Mouse (Mus musculus): ENCODE measurements around the gene Bsdc1.

The Bsdc1 gene

DNA sequence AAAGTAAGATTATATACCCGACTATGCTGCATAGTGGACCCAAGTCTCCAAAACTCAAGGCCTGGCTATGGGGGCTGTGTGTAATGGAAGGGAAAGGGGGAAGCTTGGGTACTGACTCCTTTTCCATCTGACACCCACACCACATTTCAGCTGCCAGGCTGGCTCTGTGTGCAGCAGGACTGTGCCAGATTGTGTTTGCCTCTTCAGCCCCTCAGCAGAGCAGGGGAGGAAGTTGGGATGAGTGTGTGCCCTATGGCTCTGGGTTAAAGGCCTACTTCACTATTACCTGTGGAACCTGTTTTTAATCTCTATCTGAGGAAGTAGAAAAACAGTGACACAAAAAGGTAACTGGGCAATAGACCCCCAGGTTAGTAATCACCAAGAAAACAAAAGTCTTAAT, 19.7 kb downstream of the Bsdc1 start:
- no peak for DNase-seq (ENCODE audit: low spot score in 2 of 2)

DNA sequence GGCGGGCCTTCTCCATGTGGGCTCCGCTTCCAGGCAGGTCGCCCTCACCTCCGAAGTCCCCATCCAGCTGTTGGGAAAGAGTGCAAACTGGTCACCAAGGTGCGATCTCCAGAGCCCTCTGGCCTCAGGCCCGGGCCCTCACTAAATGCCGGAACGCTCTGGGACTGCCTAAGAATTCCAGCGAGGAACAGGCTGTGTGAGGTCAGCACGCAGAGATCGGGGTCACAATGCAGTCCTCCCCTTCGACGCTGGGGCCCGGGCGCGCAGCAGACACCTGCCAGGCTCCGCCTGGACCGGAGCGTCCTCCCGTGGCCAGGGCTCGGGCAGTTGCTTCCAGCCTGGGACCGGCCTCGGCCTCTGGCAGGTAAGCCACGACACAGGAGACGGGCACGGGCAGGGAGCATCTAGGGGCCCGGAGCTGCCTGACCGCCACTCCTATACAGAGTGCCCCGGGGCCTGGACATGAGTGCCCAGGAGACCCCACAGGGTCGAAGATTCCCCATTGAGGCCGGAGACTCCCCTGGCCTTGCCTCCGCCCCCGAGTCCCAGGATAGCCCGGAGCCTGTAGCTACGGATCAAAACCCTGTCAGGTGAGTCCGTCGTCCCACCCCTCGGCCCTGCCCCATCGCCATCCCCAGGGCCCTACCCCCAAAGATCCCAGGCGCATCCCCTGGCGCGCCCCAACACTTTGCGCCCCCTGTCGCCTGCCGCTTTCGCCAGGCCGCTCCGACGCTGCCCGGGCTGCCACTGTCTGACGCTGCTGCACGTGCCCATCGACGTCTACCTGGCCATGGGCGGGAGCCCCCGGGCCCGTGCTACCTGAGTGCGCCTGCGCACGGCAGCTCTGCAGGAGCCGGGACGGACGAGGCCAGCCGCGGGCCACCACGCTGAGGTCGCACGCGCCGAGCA, 29.8 kb downstream of the Bsdc1 start, which contains the start of the genes Tssk3 and Fam229a:
Gene Tssk3, minus strand, starts transcription at position 51 of the 909 bp plus-strand sequence.
Gene Fam229a, plus strand, starts transcription at position 219 of the 909 bp plus-strand sequence.
- no peak for DNase-seq (ENCODE audit: low spot score in 2 of 2)

DNA sequence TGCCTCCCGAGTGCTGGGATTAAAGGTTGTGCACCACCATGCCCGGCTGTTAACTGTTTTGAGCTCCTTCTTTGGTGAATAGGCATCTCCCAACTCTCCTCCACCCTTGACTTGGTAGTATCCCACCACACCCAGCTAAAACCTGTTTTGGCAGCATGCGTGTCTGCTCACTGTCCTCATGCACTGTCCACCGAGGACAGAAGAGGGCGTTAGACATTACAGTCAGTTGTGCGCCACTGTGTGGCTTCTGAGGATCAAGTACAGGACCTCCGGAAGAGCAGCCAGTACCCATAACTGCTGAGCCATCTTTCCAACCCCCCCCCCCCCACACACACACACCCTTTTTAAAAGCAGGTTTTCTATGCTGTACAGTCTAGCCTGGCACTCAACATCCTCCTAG, 33.3 kb downstream of the Bsdc1 start:
- DNase-seq (ENCODE audit: low spot score in 2 of 2) = no peak

DNA sequence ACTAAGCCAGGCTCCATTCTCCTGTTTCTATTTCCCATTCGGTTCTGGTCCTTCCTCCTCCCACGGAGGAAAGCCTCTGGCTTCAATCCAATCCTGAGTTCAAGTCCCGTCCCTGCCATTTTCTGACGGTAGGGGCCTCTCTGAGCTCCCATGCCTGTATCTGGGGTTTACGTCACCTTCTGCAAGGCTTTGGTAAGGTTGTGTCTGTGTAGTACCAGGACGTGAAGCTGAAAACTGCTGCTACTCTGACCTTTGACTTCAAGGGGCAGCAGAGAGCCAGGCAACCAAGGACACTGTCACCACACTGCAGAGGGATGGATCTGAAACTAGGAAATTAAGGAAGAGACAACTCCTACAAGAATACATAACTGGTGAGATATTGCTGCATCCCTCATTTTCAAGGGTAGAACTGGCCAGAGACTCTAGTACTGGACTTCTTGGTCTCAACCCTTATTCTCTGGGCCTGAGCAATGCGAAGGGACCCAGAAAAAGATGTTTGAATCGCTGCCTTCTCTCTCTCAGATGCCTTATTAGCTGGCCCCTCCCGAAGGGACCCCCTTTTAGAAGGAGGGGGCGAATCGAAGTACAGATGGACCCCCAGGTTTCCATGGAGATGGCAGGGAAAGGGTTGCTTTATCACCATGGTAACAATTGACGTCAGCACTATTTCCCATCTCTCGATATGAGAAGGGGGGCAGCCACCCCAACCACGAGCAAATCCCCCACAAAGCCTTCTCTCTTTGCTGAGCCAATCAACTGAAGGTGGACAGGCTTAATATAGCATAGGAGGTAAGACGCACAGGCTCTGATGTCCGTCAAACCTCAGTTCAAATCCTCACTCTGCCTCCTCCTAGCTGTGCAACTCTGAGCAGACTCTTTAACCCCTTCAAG, 34.5 kb downstream of the Bsdc1 start:
- peak in 1 of 2 experiments; percentile 23 for DNase-seq (ENCODE audit: low spot score in 2 of 2)

DNA sequence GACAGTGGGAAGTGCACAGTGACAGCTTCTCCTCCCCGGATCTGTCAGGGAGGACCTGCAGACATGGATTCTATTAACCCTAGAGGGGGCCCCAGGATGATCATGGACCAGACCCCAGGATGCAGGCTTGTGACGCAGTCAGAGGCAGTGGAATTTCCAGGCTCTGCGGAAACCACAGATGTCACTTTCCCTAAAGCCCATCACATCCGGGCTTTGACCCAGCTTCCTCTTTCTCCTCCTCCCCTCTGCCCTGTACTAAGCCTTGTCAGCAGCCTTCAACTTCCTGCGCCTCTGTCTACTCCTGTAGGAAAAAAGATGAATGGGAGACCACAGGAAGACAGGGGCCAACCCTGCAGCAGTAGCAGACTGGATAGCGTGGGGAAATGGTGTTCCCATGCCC, 35.2 kb downstream of the Bsdc1 start:
- DNase-seq (ENCODE audit: low spot score in 2 of 2) = no peak

DNA sequence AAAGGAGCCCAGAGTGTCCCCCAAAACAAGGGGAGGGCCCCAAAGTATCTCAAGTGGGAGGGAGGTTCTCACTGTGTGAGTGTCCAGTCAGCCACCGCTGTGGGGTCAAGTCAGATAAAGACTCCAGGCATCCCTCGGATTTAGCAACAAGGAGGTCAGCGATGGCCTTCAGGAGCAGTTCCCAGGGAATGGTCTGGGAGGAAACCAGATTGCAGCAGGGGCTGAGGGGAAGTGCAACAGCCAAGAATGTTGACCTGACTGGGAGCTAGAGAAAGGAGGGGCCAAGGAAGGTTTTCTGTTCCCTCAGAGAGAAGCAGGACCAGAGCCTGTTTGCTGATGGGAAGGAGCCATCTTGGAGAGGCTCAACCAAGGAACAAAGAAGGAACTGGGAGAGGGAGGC, 37.6 kb downstream of the Bsdc1 start:
- DNase-seq (ENCODE audit: low spot score in 2 of 2) = no peak

DNA sequence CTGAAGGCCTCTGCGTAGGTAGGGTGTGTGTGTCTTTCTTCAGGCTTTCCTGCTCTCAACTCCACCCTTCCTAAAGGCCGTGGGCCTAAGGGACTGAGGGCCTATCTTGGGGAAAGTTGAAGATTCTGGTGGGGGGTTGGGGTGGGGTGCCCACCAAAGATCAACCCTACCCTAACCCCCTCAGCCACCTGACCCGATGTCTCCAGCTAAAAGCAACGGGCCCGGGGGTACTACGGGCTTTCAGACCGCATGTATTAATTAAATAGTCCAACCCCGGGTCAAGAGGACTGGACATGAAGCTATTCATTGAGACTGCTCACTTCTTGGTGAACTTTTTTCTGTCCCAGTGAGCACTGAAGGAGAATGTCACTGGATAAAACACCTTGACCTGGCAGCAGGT, 38.6 kb downstream of the Bsdc1 start:
- no peak for DNase-seq (ENCODE audit: low spot score in 2 of 2)

DNA sequence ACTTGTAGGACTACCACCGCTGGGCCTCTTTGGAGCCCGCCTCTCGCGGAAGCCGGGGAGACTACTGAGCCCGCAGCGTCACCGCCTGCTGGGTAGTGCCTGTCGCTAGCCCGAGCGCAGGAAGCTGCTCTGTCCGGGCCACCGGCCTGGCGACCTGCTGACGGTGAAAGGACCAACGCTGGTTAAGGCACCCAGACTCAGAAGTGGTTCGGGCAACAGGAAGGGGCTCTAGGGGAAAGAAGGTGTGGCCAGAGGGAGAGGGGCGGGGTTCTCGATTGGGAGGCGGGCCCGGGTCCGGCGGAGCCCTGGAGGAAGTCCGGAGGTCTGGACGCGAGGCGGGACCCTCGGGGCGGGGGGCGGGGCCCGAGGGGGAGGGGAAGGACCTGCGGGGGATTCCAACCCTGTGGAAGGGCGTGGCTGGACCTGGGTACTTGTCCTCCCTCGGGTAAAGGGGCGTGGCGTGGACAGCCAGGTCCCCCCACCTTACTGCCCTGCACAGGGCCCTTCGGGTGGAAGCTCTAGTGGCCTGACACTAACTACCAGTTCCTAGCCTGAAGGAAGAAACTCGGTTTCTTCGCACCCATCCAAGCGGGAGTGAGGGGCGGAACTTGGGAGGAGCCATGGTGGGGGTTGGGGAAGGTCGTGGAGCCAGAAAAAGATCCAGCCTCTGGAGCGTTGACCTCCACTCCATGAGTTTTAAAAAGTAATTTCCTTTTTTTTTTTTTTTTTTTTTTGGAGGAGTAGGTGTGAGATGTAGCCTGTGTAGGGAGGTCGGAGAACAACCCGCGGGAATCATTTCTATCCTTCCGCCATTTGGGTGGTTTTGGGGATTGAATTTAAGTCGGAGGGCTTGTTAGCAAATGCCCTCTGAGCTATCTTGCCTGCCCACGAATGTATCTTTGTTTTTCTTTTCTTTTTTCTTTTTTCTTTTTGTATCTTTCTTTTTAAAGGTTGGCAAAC, 39.5 kb downstream of the Bsdc1 start:
- DNase-seq (ENCODE audit: low spot score in 2 of 2) = peak; percentile 40 to 49

DNA sequence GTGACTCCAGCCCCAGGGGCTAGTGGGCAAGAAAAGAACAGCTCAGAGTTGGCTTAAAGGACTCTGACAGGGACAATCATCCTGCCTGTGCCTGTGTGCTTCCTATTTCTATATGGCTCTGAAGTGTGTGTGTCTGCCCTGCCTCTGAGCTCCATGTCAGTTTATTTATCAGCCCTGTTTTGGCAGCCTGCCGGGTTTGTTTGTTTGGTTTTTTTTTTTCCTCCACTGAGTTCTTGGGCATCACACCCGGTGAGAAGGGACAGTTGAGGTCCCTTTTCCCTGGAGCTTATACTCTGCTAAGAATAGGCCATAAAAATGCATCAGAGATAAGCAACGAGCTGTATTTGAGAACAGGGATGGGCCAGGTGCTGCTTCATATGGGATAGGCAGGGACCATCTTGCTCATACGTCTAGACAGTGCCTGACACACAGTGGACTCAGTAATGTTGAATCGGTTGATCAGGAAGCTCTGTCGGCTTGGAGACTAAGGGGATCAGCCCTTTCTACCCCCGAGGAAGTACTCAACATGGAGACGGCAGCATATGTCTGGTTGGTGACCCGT, 41.0 kb downstream of the Bsdc1 start:
- DNase-seq (ENCODE audit: low spot score in 2 of 2) = no peak

DNA sequence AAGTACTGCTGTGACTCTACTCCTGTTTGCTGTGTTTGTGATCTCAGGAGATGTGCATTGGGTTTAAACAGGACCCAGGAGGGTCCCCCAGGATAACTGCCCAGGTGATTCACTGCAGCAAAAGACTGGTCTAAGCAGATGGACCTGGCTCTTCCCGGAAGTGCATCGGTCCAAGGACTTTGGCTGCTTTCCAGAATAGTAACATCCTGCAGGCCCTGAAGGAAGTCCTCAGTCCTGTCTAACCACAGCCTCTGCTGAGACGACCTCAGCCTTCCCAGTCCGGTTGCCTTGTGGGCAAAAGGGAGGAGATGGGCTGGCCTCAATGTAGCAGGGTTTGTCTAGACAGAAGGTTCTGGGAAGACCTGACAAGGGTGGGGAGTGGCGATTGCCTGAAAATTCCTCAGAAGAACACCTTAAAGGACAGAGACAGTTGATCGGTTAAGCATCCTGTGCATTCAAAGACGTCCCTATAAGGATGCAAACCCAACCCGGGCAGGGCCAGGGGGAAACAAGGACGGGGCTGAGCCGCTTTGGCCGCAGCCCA, 41.6 kb downstream of the Bsdc1 start:
- no peak for DNase-seq (ENCODE audit: low spot score in 2 of 2)

DNA sequence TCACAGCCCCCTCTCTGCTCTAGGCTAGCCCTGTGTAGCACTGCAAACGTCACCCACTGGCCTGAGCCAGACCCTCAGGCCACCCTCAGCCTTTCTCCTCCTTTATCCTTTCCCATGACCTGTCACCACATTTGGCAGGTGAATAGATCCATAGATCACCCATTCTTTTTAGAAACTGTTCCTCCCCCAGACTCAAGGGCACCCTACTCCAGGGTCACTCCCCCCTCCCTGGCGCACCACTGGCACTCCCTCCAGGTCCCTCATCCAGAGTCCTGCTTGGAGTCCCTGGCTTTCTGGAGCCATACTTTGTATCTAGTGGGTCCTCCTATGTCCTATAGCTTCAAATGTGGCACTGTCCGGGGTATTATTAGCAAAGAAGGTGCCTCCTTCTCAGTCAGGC, 44.1 kb downstream of the Bsdc1 start:
- no peak for DNase-seq (ENCODE audit: low spot score in 2 of 2)

DNA sequence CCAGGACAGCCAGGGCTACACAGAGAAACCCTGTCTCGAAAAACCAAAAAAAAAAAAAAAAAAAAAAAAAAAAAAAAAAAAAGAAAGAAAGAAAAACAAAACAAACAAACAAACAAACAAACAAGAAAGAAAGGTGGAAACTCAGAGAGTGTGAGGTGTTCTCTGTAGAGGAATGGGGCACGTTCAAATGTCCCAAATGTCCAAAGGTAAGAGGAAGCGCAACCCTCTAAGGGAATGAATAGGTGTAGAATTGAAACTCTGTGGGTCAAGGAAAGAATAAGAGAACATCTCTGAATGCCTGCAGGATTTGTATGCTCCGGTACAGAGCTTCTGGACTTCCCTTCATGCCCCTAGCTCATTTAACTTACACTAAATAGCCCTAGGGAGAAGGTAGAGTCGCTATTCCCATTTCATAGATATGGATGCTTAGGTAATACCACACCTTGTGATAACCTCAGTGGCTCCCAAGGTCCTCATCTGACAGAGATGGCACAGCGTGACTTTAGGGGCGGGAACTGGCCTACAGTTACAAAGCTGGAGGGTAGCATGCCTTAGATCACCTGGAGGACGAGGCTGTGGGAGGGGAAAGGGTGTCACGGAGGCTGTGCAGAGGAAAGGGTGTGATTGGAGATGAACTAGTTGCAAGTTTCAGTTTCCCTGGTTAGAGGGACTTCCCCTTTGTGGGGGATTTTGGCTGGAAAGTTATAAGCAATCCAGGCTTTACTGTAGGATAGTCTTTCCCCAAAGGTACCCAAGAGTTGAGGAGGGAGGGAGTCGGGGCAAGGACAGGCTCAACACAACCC, 46.3 kb downstream of the Bsdc1 start:
- no peak for DNase-seq (ENCODE audit: low spot score in 2 of 2)

DNA sequence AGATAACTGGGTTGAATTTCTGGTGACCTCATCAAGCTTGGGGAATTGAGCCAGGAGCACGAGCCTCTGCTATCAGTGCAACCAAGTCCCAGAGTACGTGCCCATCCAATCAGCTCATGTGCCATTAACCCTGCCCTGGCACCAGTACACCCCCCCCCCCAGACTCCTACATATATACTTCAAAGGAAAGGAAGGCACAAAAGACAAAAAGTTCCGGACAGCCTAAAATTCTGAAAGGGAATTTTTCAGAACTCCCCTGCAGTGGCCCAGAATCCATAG, 46.8 kb downstream of the Bsdc1 start:
- no peak for DNase-seq (ENCODE audit: low spot score in 2 of 2)

DNA sequence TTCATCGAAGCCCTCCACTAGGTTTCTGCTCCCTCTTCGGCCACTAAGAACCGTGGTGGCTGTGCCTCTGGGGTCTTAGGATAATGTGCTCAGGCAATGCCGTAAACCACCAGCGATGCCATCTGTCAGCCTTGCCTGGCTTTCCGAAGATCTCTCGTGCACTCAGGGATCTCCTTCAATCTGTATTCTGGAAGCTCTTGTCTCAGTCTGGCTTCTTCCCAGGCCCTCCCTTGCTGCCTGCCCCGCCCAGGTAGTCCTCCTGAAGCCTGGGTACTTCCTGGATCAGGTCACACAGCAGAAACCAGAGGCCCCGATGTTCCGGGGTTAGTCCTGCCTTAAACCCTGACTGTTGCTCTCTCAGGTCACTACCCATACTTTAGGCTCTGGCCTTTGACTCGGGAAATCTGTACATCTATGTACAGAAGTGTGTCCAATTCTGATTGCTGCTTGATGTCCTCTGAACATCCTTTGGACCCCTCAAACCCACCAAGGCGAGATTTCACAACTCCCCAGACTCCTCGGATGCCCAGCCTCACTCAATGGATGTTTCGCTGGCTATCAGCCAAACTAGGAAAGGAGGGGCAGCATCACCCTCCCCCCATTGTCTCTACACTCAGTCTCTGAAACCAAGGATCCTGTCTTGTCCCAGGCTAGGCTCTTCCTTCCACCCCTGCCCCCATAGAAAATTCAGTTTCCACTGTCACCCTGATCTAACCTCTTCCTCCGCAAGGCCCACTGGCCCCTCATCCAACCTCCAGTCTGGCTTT, 47.6 kb downstream of the Bsdc1 start:
- DNase-seq (ENCODE audit: low spot score in 2 of 2) = no peak

DNA sequence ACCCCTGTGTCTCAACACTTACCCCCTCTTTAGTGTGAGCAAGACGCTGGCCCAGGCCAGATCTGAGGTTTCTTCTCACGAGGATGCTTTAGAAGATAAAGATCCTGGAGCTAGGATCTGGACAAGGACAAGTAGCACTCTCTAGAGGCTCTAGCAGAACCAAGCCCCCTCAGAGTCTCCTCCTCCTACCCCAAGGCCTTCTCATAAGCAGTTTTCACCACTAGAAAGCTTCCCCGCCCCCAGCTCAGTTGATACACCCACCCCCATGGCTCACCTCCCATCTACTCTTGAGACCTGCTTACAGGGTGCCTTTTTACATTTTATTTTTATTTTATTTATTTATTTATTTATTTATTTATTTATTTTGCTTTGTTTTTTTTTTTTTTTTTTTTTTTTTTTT, 48.3 kb downstream of the Bsdc1 start:
- no peak for DNase-seq (ENCODE audit: low spot score in 2 of 2)

DNA sequence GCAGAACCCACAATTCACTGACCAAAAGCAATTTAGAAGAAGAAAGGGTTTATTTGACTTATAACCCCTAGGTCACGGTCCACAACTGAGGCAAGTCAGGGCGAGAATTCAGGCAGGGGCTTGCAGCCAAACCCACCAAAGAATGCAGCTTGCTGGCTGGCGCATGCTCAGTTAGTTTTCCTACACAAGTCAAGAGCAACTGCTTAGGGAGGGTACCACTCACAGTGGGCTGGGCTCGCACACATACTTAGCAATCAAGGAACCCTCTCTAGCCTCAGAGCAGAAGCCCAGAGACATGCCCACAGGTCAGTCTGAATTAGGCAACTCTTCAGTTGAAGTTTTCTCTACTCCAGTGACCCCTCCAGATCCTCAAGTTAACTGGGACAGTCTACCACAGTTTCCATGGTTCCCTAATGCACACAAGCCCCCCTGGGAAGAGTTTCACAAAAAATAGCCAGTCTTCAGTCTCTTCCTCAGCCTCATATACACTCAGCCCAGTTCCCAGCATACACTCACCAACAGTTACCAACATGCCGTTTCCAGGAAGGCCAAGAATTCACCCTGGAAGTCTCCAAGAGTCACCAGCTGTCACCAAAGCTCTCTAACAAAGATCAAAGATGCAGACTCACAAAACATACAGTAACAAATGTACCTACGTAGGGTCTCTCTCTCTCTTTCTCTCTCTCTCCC, 49.5 kb downstream of the Bsdc1 start:
- DNase-seq (ENCODE audit: low spot score in 2 of 2) = no peak

DNA sequence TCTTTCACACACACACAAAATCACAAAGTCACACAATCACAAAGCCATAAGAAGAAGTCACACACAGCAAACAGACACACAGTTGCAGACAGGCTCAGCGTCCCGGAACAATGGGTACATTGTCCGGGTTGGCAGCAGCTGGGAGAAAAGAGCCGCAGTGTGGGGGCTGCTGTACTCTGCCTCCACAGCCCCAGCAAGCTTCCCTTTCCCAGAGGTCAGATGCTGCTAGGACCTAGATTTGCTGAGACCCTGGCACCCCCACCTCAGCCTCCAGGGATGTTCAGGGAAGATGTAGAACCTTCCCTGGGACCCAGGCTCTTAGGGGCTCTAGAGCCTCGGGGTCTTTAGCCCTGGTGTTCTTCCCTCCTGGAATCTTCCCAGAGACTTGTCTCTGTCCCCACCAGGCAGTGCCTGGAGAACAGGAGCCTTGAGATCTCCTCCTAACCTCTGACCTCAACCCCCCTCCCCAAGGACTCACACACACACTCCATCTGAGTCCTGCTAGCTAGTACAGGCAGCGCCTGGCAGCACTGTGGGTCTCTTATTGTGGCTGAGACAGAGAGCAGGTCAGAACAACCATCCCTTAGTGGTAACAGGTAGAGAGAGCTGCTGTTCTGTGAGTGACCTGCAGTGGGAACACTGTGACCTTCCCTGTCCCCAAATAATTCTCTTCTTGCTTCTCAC, 50.2 kb downstream of the Bsdc1 start:
- no peak for DNase-seq (ENCODE audit: low spot score in 2 of 2)

DNA sequence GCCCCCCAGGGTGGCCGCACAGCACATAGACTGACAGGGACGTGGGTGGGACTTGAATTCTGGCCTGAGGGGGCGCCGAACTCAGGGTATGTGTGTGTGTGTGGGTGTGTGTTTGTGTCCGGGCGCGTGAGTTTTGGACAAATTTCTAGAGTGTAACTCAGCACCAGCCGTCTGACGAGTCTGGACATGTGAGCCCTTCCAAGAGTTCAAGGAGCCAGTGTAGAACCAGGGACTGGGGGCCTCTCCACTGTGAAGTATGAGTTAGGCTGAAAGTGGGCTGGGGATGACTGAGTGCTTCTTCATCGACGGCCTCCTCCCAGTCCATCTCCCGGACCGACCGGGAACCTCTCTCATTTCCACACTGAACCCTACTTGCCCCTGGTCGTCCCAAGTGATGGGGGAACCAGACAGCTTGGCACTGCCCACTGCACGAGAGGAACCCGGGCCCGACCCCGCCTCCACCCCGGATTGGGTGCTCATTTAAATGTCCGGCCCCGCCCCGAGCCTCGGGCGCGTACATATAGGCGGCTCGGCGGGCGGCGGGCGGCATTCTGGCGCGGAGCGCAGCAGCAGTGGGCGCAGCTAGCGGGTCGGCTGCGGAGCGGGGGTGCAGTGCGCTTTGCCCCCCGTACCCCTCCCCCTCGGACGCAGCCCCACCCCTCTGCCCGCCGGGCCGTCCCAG, 51.8 kb downstream of the Bsdc1 start, which contains the start of gene Marcksl1:
Gene Marcksl1, plus strand, starts transcription at position 496 of the 682 bp plus-strand sequence.
- DNase-seq (ENCODE audit: low spot score in 2 of 2) = peak; percentile 58

All from frontal cortex, postnatal 25 days (tissue).